Mouse (Mus musculus) stomach, embryonic 16.5 days (tissue): ENCODE data around the gene Xndc1. TPM values are rescaled to one million over a fixed set of nuclear protein-coding genes. Genes with fewer than 3 reads are reported as not detected.

Experiments used
- ATAC-seq: fragments of 200-750 bp; cut with Nextera tagmentation; 2 replicates; pipeline ENCODE4 v1.8.0; 2017; ENCODE audit warnings: moderate number of reproducible peaks, moderate TSS enrichment; ENCODE audit not compliant: insufficient read depth, low FRiP score
- H3K27ac ChIP-seq: fragments of 300-500 bp; sonication (generic); 2 replicates; pipeline ENCODE4 v1.5.1; 2014; ENCODE audit warnings: low read length
- H3K27me3 ChIP-seq: fragments of 300-500 bp; sonication (generic); 2 replicates; pipeline ENCODE4 v1.6.1; 2014; ENCODE audit warnings: low read length, control low read depth, mixed read lengths; ENCODE audit not compliant: control insufficient read depth, insufficient read depth
- H3K36me3 ChIP-seq: fragments of 300-500 bp; sonication (generic); 2 replicates; pipeline ENCODE4 v1.6.1; 2014; ENCODE audit warnings: low read length; ENCODE audit not compliant: control insufficient read depth, insufficient read depth
- H3K4me1 ChIP-seq: fragments of 300-500 bp; sonication (generic); 2 replicates; pipeline ENCODE4 v1.6.1; 2014; ENCODE audit warnings: low read length, control low read depth, mixed read lengths; ENCODE audit not compliant: control insufficient read depth, insufficient read depth
- H3K4me2 ChIP-seq: fragments of 300-500 bp; sonication (generic); 2 replicates; pipeline ENCODE4 v1.6.1; 2014; ENCODE audit warnings: low read depth, low read length, mixed read lengths
- H3K4me3 ChIP-seq: fragments of 300-500 bp; sonication (generic); replicated peaks from 2 replicates; pipeline ENCODE4 v1.5.1; 2014; ENCODE audit warnings: mild to moderate bottlenecking, low read length
- H3K9ac ChIP-seq: fragments of 300-500 bp; sonication (generic); 2 replicates; pipeline ENCODE4 v1.6.1; 2014; ENCODE audit warnings: low read length
- H3K9me3 ChIP-seq: fragments of 300-500 bp; sonication (generic); replicated peaks from 2 replicates; pipeline ENCODE4 v1.6.1; 2016; ENCODE audit warnings: low read length, control low read depth; ENCODE audit not compliant: control insufficient read depth
- WGBS: fragments of 180-500 bp; shearing (Covaris S2); extraction: QIAGEN DNeasy Blood & Tissue Kit; methylation state at CpG from one replicate; pipeline ENCODE4 v1.1.7; 2014; 5-methylcytosine and 5-hydroxymethylcytosine counted together
- polyA plus RNA-seq: library from polyadenylated mRNA; unstranded; fragments of >200 nt; fragmentation: Nextera tagmentation; extraction: Ambion mirVana; gene quantifications from 2 replicates; pipeline ENCODE4 v1.2.1, GENCODE M21; 2015

Gene Xndc1
- polyA plus RNA-seq, 1 experiment from 2014 or later = 28.2 TPM

DNA sequence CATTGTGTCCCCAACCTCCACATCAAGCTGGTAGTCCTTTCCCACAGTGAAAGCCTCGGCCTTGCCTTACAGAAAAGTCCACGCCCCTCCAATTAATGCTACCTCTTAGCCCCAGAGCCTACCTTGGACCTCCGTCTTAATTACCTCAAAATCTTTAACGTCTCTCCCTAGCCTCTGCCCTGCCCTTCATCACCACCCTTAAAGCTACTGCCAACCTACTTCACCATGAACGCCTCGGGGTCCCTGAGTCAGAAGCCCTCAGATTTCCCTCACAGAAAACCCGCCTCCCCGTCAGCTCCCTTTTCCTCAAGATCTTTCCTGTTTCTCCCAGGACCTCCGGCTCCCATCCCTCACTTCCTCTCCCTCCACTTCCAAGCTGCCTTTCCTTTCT lies 661 bp upstream of the Xndc1 start:
- peak overlapping the region; percentile 63 for H3K4me2 ChIP-seq
- peak overlapping the region; percentile 87 for H3K27ac ChIP-seq
- H3K9me3 ChIP-seq = no peaks in the 10 kb centered on the region
- H3K36me3 ChIP-seq = no peaks in the 10 kb centered on the region
- under 1% methylated on average over 9 of the region's 9 CpGs for WGBS
- ATAC-seq = no peak
- peak overlapping the region; percentile 83 for H3K9ac ChIP-seq
- no peaks in the 10 kb centered on the region for H3K27me3 ChIP-seq
- H3K4me3 ChIP-seq = peak overlapping the region; percentile 70
- peaks cover 14% of the 10 kb centered on the region for H3K4me1 ChIP-seq

DNA sequence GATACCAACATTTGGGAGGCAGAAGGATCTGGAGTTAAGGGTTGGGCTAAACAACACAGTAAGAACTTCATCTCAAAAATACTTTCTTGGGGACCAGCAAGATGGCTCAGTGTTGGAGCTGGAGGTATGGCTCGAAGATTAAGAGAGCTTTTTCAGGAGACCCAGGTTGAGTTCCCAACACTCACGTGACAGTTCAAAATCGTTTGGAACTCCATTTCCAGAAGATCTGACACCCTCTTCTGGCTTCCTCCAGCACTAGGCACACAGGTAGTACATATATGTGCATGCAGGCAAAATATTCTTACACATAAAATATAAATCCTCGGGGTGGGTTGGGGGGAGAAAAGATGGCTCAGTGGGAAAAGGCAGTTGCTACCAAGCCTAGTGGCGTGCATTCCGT lies 1.1 kb downstream of the Xndc1 start:
- WGBS = 58% methylated on average over 6 of the region's 6 CpGs

DNA sequence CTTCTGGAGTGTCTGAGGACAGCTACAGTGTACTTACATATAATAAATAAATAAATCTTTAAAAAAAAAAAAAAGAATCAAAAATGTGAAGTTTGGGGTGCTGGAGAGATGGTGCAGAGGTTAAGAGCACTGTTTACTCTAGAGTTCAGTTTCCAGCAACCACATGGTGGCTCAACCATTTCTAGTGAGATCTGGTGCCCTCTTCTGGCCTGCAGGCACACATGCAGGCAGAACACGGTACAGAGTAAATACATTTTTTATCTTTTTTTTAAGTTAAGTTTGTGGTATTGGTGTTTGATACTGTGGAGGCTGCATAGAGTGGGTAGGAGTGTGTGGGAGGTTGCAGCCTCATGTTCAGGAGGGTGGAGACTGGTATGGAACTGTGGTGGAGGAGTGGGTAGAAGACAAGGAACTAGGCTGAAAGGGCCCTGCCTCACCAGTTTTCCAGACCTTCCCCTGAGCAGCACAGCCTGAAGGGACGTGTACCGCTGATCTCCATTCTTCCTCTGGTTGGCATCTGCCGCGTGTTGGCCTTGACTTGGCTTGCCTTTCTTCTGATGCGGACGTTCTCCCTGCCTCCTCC lies 11.5 kb downstream of the Xndc1 start:
- H3K4me2 ChIP-seq = no peak overlapping the region

More for the DNA sequence above, 1.1 kb downstream of the Xndc1 start:
- Histone ChIP-seq H3K4me1 (peaks cover 14% of the 10 kb centered on the region), H3K4me3 (peak overlapping the region; percentile 70), H3K36me3 (no peaks in the 10 kb centered on the region), H3K9me3 (no peaks in the 10 kb centered on the region), H3K27me3 (no peaks in the 10 kb centered on the region), H3K9ac (peak overlapping the region; percentile 71), H3K4me2 (peak overlapping the region; percentile 73), H3K27ac (0 out of 2 replicates have a peak overlapping the region, but pooled peaks have one; percentile 87)
- ATAC-seq = no peak

GRCm38 (mm10) chr7:102078517-102078916 lies 13.2 kb downstream of the Xndc1 start:
- Histone ChIP-seq H3K27me3 (no peaks in the 10 kb centered on the region), H3K36me3 (peaks cover 24% of the 10 kb centered on the region), H3K9me3 (no peaks in the 10 kb centered on the region), H3K9ac (no peak overlapping the region), H3K4me3 (no peak overlapping the region), H3K4me2 (no peak overlapping the region), H3K27ac (no peak overlapping the region), H3K4me1 (no peaks in the 10 kb centered on the region)
- 73% methylated on average over 7 of the region's 7 CpGs for WGBS
- no peak for ATAC-seq

More for the DNA sequence above, 11.5 kb downstream of the Xndc1 start:
- 74% methylated on average over 7 of the region's 7 CpGs for WGBS
- Histone ChIP-seq H3K9me3 (no peaks in the 10 kb centered on the region), H3K36me3 (peaks cover 24% of the 10 kb centered on the region), H3K27me3 (no peaks in the 10 kb centered on the region), H3K27ac (no peak overlapping the region), H3K4me3 (no peak overlapping the region), H3K4me1 (no peaks in the 10 kb centered on the region), H3K9ac (no peak overlapping the region)
- no peak for ATAC-seq

- H3K4me3 ChIP-seq = no peak overlapping the region
- H3K9me3 ChIP-seq = no peaks in the 10 kb centered on the region
- no peak overlapping the region for H3K9ac ChIP-seq
- no peak overlapping the region for H3K27ac ChIP-seq
- H3K4me2 ChIP-seq = no peak overlapping the region
- no peak for ATAC-seq
- WGBS = 82% methylated on average over 8 of the region's 8 CpGs
- H3K27me3 ChIP-seq = no peaks in the 10 kb centered on the region
- H3K4me1 ChIP-seq = no peaks in the 10 kb centered on the region
- peaks cover 15% of the 10 kb centered on the region for H3K36me3 ChIP-seq
Measured at GRCm38 (mm10) chr7:102080311-102080710, 15.0 kb downstream of the Xndc1 start.

GRCm38 (mm10) chr7:102081784-102082183 lies 16.5 kb downstream of the Xndc1 start:
- Histone ChIP-seq H3K4me2 (no peak overlapping the region), H3K27ac (no peak overlapping the region), H3K27me3 (no peaks in the 10 kb centered on the region), H3K36me3 (peaks cover 13% of the 10 kb centered on the region; the same call in 1 of the 2 replicates), H3K4me3 (no peak overlapping the region), H3K4me1 (no peaks in the 10 kb centered on the region), H3K9me3 (no peaks in the 10 kb centered on the region), H3K9ac (no peak overlapping the region)
- 94% methylated on average over 5 of the region's 5 CpGs for WGBS
- no peak for ATAC-seq

GRCm38 (mm10) chr7:102082816-102083215 lies 17.5 kb downstream of the Xndc1 start, which contains the start of gene Trpc2:
Trpc2 (plus strand) TSS chr7:102083116.
- H3K36me3 ChIP-seq = peaks cover 4% of the 10 kb centered on the region; the same call in 1 of the 2 replicates
- no peaks in the 10 kb centered on the region for H3K27me3 ChIP-seq
- H3K4me1 ChIP-seq = no peaks in the 10 kb centered on the region
- no peak within 1 kb of the TSS for H3K27ac ChIP-seq
- H3K4me3 ChIP-seq = no peak within 1 kb of the TSS
- no peak within 1 kb of the TSS for H3K9ac ChIP-seq
- ATAC-seq = no peak
- 85% methylated on average over 5 of the region's 5 CpGs for WGBS
- H3K9me3 ChIP-seq = no peaks in the 10 kb centered on the region
- H3K4me2 ChIP-seq = no peak within 1 kb of the TSS

DNA sequence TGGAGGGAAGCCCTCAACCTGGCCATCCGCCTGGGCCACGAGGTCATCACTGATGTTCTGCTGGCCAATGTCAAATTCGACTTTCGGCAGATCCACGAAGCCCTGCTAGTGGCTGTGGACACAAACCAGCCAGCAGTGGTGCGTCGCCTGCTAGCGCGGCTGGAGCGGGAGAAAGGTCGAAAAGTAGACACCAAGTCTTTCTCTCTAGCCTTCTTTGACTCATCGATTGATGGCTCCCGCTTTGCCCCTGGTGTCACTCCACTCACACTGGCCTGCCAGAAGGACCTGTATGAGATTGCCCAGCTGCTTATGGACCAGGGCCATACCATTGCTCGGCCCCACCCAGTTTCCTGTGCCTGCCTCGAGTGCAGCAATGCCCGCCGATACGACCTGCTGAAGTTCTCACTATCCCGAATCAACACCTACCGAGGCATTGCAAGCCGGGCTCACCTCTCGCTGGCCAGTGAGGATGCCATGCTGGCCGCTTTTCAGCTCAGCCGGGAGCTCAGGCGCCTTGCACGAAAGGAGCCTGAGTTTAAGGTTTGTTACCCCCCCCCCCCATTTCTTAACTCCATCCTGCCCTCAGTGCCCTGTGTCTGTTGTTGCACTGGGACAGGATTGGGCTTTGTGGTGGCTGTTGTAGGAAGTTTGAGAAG lies 18.9 kb downstream of the Xndc1 start:
- no peak for ATAC-seq
- 86% methylated on average over 26 of the region's 26 CpGs for WGBS
- H3K36me3 ChIP-seq = peaks cover 4% of the 10 kb centered on the region; the same call in 1 of the 2 replicates

GRCm38 (mm10) chr7:102087336-102087735 lies 22.0 kb downstream of the Xndc1 start:
- no peaks in the 10 kb centered on the region for H3K9me3 ChIP-seq
- H3K27me3 ChIP-seq = no peaks in the 10 kb centered on the region
- no peak overlapping the region for H3K4me2 ChIP-seq
- no peak overlapping the region for H3K27ac ChIP-seq
- H3K4me1 ChIP-seq = no peaks in the 10 kb centered on the region
- peaks cover 4% of the 10 kb centered on the region; the same call in 1 of the 2 replicates for H3K36me3 ChIP-seq
- no peak overlapping the region for H3K9ac ChIP-seq
- ATAC-seq = no peak
- H3K4me3 ChIP-seq = no peak overlapping the region
- WGBS = 80% methylated on average over 4 of the region's 4 CpGs

More for the DNA sequence above, 18.9 kb downstream of the Xndc1 start:
- H3K9ac ChIP-seq = no peak overlapping the region
- no peaks in the 10 kb centered on the region for H3K27me3 ChIP-seq
- no peak overlapping the region for H3K27ac ChIP-seq
- no peaks in the 10 kb centered on the region for H3K9me3 ChIP-seq
- no peaks in the 10 kb centered on the region for H3K4me1 ChIP-seq
- H3K4me2 ChIP-seq = no peak overlapping the region
- no peak overlapping the region for H3K4me3 ChIP-seq
